Mouse (Mus musculus): ENCODE measurements around the gene Mybpc2.
A peak's percentile ranks its signal among the peaks of the same experiment; 100 is the strongest.

Mybpc2 gene

GRCm38 (mm10) chr7:44524502-44524901 lies at the start of gene Mybpc2:
Gene Mybpc2 (minus strand): TSS chr7:44524656.
- DNase-seq (ENCODE audit: low read depth, low spot score): no peak

DNA sequence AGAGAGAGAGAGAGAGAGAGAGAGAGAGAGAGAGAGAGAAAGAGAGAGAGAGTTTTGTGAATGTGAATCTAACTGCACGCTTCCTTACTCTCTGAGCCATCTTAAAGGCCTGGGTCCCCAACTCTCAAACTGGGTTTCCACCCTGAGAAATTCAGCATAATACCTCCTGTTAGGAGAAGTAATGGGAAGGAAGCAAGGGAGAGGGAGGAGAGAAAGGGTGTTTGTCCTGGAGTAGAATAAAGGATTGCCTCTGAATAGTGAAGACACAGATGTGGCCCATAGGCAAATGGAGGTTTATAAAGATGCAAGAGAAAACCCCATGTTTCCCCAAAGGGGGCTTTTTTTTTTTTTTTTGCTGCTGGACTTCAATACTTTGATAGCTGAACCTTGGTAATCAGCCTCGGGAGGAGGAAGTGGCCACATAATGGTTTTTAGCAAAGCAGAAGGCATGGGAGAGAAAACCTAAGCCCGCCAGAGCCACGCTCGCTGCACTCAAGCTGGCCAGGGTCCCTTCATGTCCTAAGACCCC lies 48.6 kb upstream of the Mybpc2 start:
- DNase-seq (ENCODE audit: low read depth, low spot score): no peak

DNA sequence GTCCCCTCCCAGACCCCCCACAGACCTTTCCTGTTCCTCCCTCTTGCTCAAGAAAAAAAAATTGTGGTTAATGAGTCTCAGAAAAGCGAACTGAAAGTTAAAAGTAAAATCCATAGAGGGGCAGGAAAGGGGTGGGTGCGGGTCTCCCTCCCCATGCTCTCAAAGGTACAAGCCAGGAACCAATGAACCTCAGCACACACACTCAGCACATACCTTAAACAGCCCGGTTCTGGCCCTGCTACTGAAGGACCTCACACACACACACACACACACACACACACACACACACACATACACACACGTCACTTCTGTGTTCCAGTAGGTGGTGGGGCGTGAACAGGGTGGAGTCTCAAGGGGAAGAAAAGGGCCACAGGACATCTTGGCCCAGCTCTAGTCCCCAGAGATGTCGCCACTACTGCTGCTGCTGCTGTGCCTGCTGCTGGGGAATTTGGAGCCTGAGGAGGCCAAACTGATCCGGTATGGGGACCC lies 47.8 kb upstream of the Mybpc2 start, which contains the start of gene Napsa:
Gene Napsa (plus strand): TSS at position 168 of the 489 bp plus-strand sequence.
- DNase-seq (ENCODE audit: low read depth, low spot score): no peak

- DNase-seq (ENCODE audit: low read depth, low spot score): no peak
These were observed 47.4 kb upstream of the Mybpc2 start for GRCm38 (mm10) chr7:44571811-44572210.

DNA sequence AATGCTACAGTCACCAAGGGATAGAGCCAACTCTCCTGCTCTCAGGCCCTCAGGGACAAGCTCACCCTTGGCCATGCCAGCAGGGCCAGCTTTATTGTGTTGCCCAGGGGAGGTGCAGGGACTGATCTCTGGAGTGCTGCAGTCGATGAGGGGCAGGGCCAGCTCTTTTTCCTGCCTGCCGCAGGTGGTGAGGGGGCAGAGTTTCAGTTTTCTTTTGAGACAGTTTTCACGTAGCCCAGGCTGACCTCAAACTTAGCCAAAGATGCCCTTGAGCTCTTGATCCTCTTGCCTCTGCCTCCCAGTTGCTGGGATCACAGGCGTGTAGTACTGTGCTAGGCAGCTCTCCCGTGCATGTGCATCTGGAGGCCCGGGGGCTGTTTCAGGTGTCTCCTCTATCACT lies 46.5 kb upstream of the Mybpc2 start:
- no peak for DNase-seq (ENCODE audit: low read depth, low spot score)

DNA sequence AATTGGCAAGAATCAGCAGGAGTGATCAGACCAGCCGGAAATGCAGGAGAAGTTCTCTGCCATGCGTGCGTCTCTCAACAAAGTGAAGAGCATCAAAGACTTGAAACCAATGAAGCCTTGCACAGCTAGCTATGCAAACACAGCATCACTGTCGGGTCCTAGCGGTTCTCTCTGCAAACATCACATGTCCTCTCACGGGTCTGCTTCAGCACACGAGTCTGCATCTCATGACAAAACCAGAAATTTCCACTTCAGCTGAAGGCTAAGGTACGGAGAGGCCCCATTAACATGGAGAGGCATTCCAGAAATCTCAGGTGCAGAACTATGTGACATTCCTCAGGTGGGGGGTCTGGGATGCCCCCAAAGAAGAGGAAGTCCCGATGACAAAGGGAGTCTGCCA lies 44.3 kb upstream of the Mybpc2 start:
- DNase-seq (ENCODE audit: low read depth, low spot score): no peak

GRCm38 (mm10) chr7:44565414-44565813 lies 41.0 kb upstream of the Mybpc2 start:
- no peak for DNase-seq (ENCODE audit: low read depth, low spot score)

DNA sequence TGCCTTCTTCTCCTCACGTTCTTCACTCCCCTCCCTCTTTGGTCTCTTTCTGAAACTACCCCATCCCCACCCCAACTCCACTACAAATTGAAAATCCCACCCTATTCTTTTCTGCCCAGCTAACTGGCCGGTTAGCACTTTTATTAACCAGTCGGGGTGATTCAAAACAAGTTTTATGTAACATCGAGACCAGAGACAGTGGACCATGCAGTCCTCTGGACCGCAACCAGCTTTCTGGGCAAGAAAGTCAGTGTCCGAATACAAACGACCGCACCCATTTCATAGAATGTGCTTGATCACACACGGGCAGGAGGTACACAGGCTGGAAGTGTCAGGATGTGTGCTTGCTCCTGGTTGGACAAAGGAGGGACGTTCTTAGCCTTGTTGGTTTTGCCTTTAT lies 40.0 kb upstream of the Mybpc2 start:
- no peak for DNase-seq (ENCODE audit: low read depth, low spot score)

GRCm38 (mm10) chr7:44563284-44563683 lies 38.8 kb upstream of the Mybpc2 start:
- no peak for DNase-seq (ENCODE audit: low read depth, low spot score)

DNA sequence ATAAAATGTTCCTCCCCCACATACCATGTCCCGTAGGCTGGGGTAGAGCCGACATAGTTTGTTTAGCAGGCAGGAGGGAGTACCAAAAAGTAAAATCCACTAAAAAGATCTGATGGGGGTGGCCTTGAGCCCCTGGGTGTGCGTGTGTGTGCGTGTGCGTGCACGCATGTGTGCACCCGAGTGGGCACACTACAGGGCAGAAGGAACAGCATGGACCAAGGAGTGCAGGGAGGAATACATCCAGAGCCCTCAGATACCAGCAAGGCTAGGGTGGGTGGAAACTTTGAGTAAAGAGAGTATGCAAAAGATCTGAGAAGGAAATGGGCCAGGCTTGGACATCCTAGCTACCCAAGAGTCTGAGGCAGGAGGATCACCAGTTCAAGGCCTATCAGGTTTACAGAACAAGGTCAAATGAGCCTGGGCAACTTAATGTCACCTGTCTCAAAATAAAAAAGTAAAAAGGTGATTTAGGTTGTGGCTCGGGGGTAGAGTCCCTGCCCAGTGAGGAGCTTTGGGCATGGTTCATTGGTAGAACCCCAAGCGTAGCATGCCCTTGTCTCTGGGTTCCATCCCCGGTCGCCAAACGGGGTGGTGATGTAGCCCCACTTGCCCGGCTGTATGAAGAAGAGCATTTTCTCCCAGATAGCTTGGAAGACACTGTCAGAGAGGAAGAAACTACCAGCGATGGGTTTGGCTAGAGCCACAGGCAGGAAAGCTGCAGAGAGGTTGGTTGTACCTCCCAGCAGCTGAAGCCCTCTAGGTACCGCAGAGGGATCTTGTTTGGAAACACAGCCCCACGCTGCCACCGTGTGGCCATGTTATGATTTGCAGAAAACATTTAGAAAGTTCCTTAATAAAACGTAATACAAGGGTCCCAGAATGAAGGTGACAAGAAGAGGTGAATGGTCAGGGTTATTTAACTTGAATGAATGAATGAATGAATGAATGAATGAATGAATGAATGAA lies 36.3 kb upstream of the Mybpc2 start:
- DNase-seq (ENCODE audit: low read depth, low spot score): peak; percentile 59

- no peak for DNase-seq (ENCODE audit: low read depth, low spot score)
These were observed 33.2 kb upstream of the Mybpc2 start for GRCm38 (mm10) chr7:44557629-44558028.

DNA sequence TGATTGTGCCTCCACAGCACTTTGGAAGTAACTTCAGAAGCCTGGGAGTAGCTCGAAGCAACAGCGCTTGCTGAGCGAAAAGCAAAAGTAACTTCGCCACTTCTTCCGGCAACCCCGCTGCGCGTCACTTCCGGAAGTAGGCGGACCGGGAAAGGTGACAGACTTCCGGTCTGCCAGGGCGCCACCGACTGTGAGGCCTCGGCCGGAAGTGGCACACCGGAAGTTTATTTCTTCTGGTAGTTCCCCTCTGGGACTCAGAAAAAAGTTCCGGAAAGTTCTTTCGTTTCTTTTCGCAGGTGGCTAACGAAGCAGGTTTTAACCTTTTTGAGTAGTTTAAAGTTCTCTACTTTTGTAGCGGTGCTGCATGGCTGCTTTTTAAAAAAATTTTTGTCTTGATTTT lies 29.4 kb upstream of the Mybpc2 start, which contains the start of gene Nr1h2:
Gene Nr1h2 (minus strand): TSS at position 126 of the 400 bp plus-strand sequence.
- peak; percentile 94 for DNase-seq (ENCODE audit: low read depth, low spot score)

DNA sequence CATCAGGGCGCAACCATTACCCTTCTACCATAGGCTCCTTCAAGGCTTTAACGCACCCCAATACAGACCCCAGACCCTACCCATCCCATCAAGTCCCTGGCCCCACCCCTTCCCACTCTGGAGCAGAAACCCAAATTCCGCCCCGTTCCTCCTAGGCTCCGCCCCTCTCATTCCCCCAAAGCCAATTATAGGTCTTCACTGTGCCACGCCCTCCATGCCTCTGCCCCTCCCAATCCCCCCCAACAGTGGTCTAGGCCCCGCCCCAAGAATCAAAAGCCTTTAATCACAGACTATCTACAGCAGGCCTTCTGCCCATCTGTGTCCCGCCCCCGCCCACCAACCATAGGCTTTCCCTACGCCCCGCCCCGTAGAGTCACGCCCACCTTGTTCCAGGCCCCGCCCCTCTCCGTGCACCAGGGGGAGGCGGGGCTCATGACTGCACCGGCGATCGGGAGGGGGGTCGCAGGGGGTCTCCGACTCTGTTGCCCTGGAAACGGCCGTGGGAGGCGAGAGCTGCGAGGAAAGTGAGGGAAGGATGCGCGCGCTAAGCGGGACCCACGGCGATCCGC lies 28.8 kb upstream of the Mybpc2 start:
- DNase-seq (ENCODE audit: low read depth, low spot score): peak; percentile 42

DNA sequence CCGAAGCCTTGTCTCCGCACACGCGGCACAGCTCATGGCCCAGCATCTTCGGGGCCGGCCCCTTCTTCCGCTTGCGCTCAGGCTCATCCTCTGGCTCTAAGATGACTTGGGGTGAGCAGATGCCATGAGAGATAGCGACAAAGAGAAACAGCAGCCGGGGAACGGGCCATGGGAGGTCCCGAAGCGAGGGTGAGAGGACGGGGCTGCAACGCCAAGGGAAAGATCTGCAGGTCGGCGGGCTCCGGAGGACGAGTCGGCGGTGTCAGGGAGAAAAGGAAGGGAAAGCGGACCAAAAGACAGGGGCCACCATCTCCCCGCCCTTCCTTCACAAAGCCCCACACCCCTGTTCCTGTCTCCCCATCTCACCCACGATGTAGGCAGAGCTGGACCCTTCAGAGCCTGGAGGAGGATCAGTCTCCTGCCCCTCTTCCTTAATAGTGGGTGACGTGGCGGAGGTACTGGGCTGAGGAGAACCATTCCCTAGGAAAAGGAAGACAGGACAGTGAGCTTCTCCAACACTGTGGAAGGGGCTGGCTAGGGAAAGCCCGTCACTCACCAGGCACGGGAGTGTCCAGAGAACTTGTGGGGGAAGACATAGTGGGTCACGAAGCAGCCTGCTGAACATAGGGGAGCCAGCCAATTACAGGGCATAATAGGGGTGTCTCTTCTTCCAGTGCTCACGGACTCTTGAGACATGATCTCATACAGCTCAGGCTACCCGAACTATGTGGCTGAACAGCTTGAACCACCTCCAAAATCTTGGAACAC lies 27.9 kb upstream of the Mybpc2 start:
- no peak for DNase-seq (ENCODE audit: low read depth, low spot score)

- no peak for DNase-seq (ENCODE audit: low read depth, low spot score)
These were observed 27.3 kb upstream of the Mybpc2 start for GRCm38 (mm10) chr7:44551731-44552130.

- no peak for DNase-seq (ENCODE audit: low read depth, low spot score)
These were observed 26.8 kb upstream of the Mybpc2 start for GRCm38 (mm10) chr7:44551301-44551700.

- no peak for DNase-seq (ENCODE audit: low read depth, low spot score)
These were observed 25.9 kb upstream of the Mybpc2 start for GRCm38 (mm10) chr7:44550409-44550678.

- DNase-seq (ENCODE audit: low read depth, low spot score): no peak
These were observed 25.4 kb upstream of the Mybpc2 start for GRCm38 (mm10) chr7:44549621-44550408.

- DNase-seq (ENCODE audit: low read depth, low spot score): peak; percentile 98
These were observed 24.1 kb upstream of the Mybpc2 start, which contains the start of gene Pold1 for GRCm38 (mm10) chr7:44548497-44549087. Gene Pold1 (minus strand): TSS chr7:44548849.

- no peak for DNase-seq (ENCODE audit: low read depth, low spot score)
These were observed 23.3 kb upstream of the Mybpc2 start for GRCm38 (mm10) chr7:44547725-44548124.

- DNase-seq (ENCODE audit: low read depth, low spot score): no peak
These were observed 22.6 kb upstream of the Mybpc2 start for GRCm38 (mm10) chr7:44547041-44547440.
